Mouse (Mus musculus) hindbrain, embryonic 16.5 days (tissue): ENCODE measurements around the gene Ccdc15. TPM values are rescaled to one million over a fixed set of nuclear protein-coding genes. Genes with fewer than 3 reads are reported as not detected.

Experiments used
- ATAC-seq: fragments of 200-750 bp; cut with Nextera tagmentation; 2 replicates; pipeline ENCODE4 v1.8.0; 2017; ENCODE audit warnings: moderate TSS enrichment, moderate library complexity
- H3K27ac ChIP-seq: fragments of 300-500 bp; sonication (generic); 2 replicates; pipeline ENCODE4 v1.5.1; 2014; ENCODE audit warnings: low read depth, mild to moderate bottlenecking, control low read depth, low read length, moderate library complexity
- H3K27me3 ChIP-seq: fragments of 300-500 bp; sonication (generic); replicated peaks from 2 replicates; pipeline ENCODE4 v1.6.1; 2014; ENCODE audit warnings: low read length; ENCODE audit not compliant: control insufficient read depth, insufficient read depth
- H3K36me3 ChIP-seq: fragments of 300-500 bp; sonication (generic); 2 replicates; pipeline ENCODE4 v1.6.1; 2014; ENCODE audit warnings: mild to moderate bottlenecking, low read length, moderate library complexity, mixed read lengths; ENCODE audit not compliant: control insufficient read depth, insufficient read depth
- H3K4me1 ChIP-seq: fragments of 300-500 bp; sonication (generic); 2 replicates; pipeline ENCODE4 v1.6.1; 2014; ENCODE audit warnings: low read depth, low read length; ENCODE audit not compliant: control insufficient read depth, insufficient read depth
- H3K4me2 ChIP-seq: fragments of 300-500 bp; sonication (generic); 2 replicates; pipeline ENCODE4 v1.6.1; 2014; ENCODE audit warnings: mild to moderate bottlenecking, low read length, control low read depth, moderate library complexity
- H3K4me3 ChIP-seq: fragments of 300-500 bp; sonication (generic); 2 replicates; pipeline ENCODE4 v1.5.1; 2014; ENCODE audit warnings: mild to moderate bottlenecking, low read length, control low read depth, moderate library complexity
- H3K9ac ChIP-seq: fragments of 300-500 bp; sonication (generic); 2 replicates; pipeline ENCODE4 v1.6.1; 2014; ENCODE audit warnings: low read depth, mild to moderate bottlenecking, control low read depth, low read length, moderate library complexity
- H3K9me3 ChIP-seq: fragments of 300-500 bp; sonication (generic); 2 replicates; pipeline ENCODE4 v1.6.1; 2014; ENCODE audit warnings: mild to moderate bottlenecking, low read length, moderate library complexity; ENCODE audit not compliant: control insufficient read depth
- WGBS: fragments of 180-500 bp; shearing (Covaris S2); extraction: QIAGEN DNeasy Blood & Tissue Kit; methylation state at CpG from one replicate; pipeline ENCODE4 v1.1.7; 2014; 5-methylcytosine and 5-hydroxymethylcytosine counted together
- polyA plus RNA-seq: library from polyadenylated mRNA; unstranded; fragments of >200 nt; fragmentation: Nextera tagmentation; extraction: Ambion mirVana; gene quantifications from 2 replicates; pipeline ENCODE4 v1.2.1, GENCODE M21; 2015

Ccdc15 gene
- polyA plus RNA-seq, 1 experiment from 2014 or later = 7.1 TPM

- H3K36me3 ChIP-seq = no peaks in the 10 kb centered on the region
- 74% methylated on average over 8 of the region's 8 CpGs for WGBS
- H3K27me3 ChIP-seq = no peaks in the 10 kb centered on the region
- H3K4me3 ChIP-seq = peak overlapping the region; percentile 31
- no peaks in the 10 kb centered on the region for H3K4me1 ChIP-seq
- peak overlapping the region; percentile 42 for H3K27ac ChIP-seq
- peak overlapping the region; percentile 9 for H3K4me2 ChIP-seq
- H3K9ac ChIP-seq = peak overlapping the region; percentile 24; the same call in 1 of the 2 replicates
- ATAC-seq = no peak
- H3K9me3 ChIP-seq = no peaks in the 10 kb centered on the region
Observed at GRCm38 (mm10) chr9:37368860-37369259, 20.6 kb upstream of the Ccdc15 start.

- H3K4me3 ChIP-seq = peak overlapping the region; percentile 31
- H3K9ac ChIP-seq = peak overlapping the region; percentile 24; the same call in 1 of the 2 replicates
- H3K9me3 ChIP-seq = no peaks in the 10 kb centered on the region
- ATAC-seq = no peak
- H3K4me1 ChIP-seq = no peaks in the 10 kb centered on the region
- no peaks in the 10 kb centered on the region for H3K36me3 ChIP-seq
- H3K27ac ChIP-seq = peak overlapping the region; percentile 80
- H3K27me3 ChIP-seq = no peaks in the 10 kb centered on the region
- WGBS = 83% methylated on average over 11 of the region's 11 CpGs
- peak overlapping the region; percentile 9 for H3K4me2 ChIP-seq
Observed at GRCm38 (mm10) chr9:37368081-37368830, 20.0 kb upstream of the Ccdc15 start.

- Histone ChIP-seq H3K4me3 (peak within 1 kb of the TSS; percentile 31), H3K27me3 (no peaks in the 10 kb centered on the region), H3K9ac (0 out of 2 replicates have a peak within 1 kb of the TSS, but pooled peaks have one; percentile 1), H3K36me3 (no peaks in the 10 kb centered on the region), H3K4me1 (no peaks in the 10 kb centered on the region), H3K4me2 (no peak within 1 kb of the TSS), H3K9me3 (no peaks in the 10 kb centered on the region), H3K27ac (peak within 1 kb of the TSS; percentile 80)
- WGBS = 71% methylated on average over 17 of the region's 17 CpGs
- peak; percentile 95 for ATAC-seq
Observed at GRCm38 (mm10) chr9:37367301-37368080, 19.3 kb upstream of the Ccdc15 start, which contains the start of gene Hepacam. Hepacam (plus strand) TSS chr9:37367351.

GRCm38 (mm10) chr9:37365706-37366105, 17.5 kb upstream of the Ccdc15 start:
- H3K4me3 ChIP-seq = no peak overlapping the region
- ATAC-seq = no peak

GRCm38 (mm10) chr9:37364392-37364791, 16.2 kb upstream of the Ccdc15 start:
- no peaks in the 10 kb centered on the region for H3K9me3 ChIP-seq
- no peak overlapping the region for H3K4me3 ChIP-seq
- 56% methylated on average over 3 of the region's 3 CpGs for WGBS
- no peak overlapping the region for H3K4me2 ChIP-seq
- H3K36me3 ChIP-seq = no peaks in the 10 kb centered on the region
- peaks cover 2% of the 10 kb centered on the region; the same call in 1 of the 2 replicates for H3K4me1 ChIP-seq
- no peak for ATAC-seq
- H3K27me3 ChIP-seq = no peaks in the 10 kb centered on the region
- H3K9ac ChIP-seq = no peak overlapping the region
- no peak overlapping the region for H3K27ac ChIP-seq

More at GRCm38 (mm10) chr9:37365706-37366105, 17.5 kb upstream of the Ccdc15 start:
- Histone ChIP-seq H3K27ac (no peak overlapping the region), H3K27me3 (no peaks in the 10 kb centered on the region), H3K4me1 (no peaks in the 10 kb centered on the region), H3K4me2 (no peak overlapping the region), H3K36me3 (no peaks in the 10 kb centered on the region), H3K9ac (no peak overlapping the region), H3K9me3 (no peaks in the 10 kb centered on the region)
- 77% methylated on average over 5 of the region's 5 CpGs for WGBS

- peaks cover 4% of the 10 kb centered on the region; the same call in 1 of the 2 replicates for H3K4me1 ChIP-seq
- no peak overlapping the region for H3K4me3 ChIP-seq
- 80% methylated on average over 3 of the region's 3 CpGs for whole genome bisulfite sequencing
- H3K27ac ChIP-seq = no peak overlapping the region
- H3K27me3 ChIP-seq = no peaks in the 10 kb centered on the region
- ATAC-seq = no peak
- no peaks in the 10 kb centered on the region for H3K9me3 ChIP-seq
- no peak overlapping the region for H3K4me2 ChIP-seq
- H3K36me3 ChIP-seq = no peaks in the 10 kb centered on the region
- H3K9ac ChIP-seq = no peak overlapping the region
Observed at GRCm38 (mm10) chr9:37363551-37363950, 15.3 kb upstream of the Ccdc15 start.

- H3K4me3 ChIP-seq = no peak overlapping the region
- WGBS = 62% methylated on average over 1 of the region's 1 CpGs
- H3K4me2 ChIP-seq = no peak overlapping the region
- no peaks in the 10 kb centered on the region for H3K36me3 ChIP-seq
- ATAC-seq = no peak
- H3K27me3 ChIP-seq = no peaks in the 10 kb centered on the region
- H3K9me3 ChIP-seq = no peaks in the 10 kb centered on the region
- peaks cover 4% of the 10 kb centered on the region; the same call in 1 of the 2 replicates for H3K4me1 ChIP-seq
- no peak overlapping the region for H3K9ac ChIP-seq
- H3K27ac ChIP-seq = no peak overlapping the region
Observed at GRCm38 (mm10) chr9:37362881-37363280, 14.6 kb upstream of the Ccdc15 start.

- ATAC-seq = no peak
- Histone ChIP-seq H3K9ac (no peak overlapping the region), H3K9me3 (no peaks in the 10 kb centered on the region), H3K36me3 (no peaks in the 10 kb centered on the region), H3K4me1 (peaks cover 4% of the 10 kb centered on the region; the same call in 1 of the 2 replicates), H3K4me2 (no peak overlapping the region), H3K4me3 (no peak overlapping the region), H3K27me3 (no peaks in the 10 kb centered on the region), H3K27ac (no peak overlapping the region)
Observed at GRCm38 (mm10) chr9:37362084-37362483, 13.9 kb upstream of the Ccdc15 start.
